Mouse (Mus musculus): ENCODE measurements at regions not wholly inside any gene's neighbourhood (a gene's known extent, or its start where the extent isn't known, plus 50 kb on each side); places are given as distances from the start of the nearest gene placed in this dataset.

DNA sequence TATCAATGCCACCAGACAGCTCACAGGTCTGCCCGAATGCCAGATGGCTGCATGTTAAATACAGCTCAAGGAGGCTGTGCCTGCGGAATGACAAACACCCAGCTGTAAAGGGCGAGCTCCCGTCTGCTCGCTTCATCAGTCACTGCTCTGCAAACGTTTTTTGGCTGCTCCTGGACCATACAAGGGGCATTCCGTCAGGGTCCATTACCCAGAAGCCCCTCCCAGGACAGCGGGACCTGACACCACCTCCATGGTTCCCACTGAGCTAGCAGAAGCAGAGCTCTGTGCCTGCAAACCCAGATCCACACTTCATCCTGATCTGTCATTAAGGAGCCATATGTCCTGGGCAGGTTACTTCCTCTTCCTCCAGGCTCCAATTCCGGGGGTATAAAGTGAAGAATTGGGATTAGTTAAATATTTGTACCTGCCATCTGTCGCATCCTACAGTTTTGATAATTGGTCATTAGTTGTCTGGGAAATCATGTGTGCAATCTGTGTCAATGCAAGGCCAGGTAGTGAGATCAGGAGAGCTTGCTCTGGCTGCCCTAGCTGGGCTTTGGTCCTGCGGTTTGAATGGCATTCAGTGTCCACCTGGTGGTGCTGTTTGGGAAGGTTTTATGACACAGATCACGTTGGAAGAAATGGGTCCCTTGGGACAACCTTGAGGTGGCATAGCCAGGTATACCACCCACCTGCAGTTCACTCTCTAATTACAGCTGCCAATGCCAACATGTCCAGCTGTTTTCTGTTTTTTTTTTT is 89.9 kb upstream of the Agap1 start:
- 51% methylated on average over 12 of the region's 12 CpGs for WGBS
- DNase-seq (ENCODE audit: low read depth, low spot score): no peak

- 61% methylated on average over 5 of the region's 5 CpGs for WGBS
- DNase-seq (ENCODE audit: low read depth, low spot score): no peak
These were observed 87.7 kb upstream of the Agap1 start for GRCm38 (mm10) chr1:89366891-89367290.

GRCm38 (mm10) chr1:89373806-89374205 is 80.8 kb upstream of the Agap1 start:
- DNase-seq (ENCODE audit: low read depth, low spot score): no peak

DNA sequence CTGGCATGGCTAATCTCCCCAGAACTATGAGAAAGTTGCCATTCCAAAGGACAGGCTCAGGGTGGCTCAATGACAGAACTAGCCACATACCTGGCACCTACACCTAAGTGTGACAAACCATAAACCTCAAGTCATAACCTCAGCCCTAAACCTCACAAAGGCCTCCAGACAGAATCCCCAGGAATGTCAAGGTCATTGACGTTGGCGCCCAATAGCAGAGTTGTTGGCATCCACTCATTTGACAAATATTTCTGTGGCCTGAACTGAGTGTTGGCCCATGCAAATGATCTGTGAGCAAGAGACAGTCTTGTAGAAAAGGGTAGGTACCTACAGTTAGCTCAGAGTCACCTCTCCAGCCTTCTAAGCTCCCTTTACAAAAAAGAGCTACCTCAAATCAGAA is 80.3 kb upstream of the Agap1 start:
- whole genome bisulfite sequencing: 66% methylated on average over 2 of the region's 2 CpGs
- DNase-seq (ENCODE audit: low read depth, low spot score): no peak

GRCm38 (mm10) chr1:89382021-89382420 is 72.6 kb upstream of the Agap1 start:
- WGBS: 76% methylated on average over 6 of the region's 6 CpGs
- no peak for DNase-seq (ENCODE audit: low read depth, low spot score)

DNA sequence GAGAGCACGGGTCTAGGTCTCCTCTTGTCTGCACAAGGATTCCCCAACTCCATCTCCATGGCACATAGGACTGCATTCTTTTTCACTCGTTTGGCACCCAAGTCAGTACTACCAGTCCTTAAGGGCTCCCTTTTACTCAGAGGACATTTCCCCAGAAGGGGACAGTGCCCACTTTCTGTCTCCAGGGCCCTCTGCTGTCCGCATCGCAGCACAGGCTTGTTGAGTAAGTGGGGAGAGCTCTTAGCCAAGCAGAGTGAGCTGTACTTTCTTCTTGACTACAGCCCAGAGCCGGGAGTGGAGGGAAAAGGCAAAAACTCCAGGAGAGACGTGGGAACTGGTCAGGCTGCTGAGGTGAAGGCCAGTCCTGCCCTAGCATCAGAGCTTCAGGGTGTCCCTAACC is 69.5 kb upstream of the Agap1 start:
- no peak for DNase-seq (ENCODE audit: low read depth, low spot score)
- WGBS: 61% methylated on average over 6 of the region's 6 CpGs

GRCm38 (mm10) chr1:89392711-89393110 is 61.9 kb upstream of the Agap1 start:
- DNase-seq (ENCODE audit: low read depth, low spot score): no peak
- 69% methylated on average over 4 of the region's 4 CpGs for WGBS

DNA sequence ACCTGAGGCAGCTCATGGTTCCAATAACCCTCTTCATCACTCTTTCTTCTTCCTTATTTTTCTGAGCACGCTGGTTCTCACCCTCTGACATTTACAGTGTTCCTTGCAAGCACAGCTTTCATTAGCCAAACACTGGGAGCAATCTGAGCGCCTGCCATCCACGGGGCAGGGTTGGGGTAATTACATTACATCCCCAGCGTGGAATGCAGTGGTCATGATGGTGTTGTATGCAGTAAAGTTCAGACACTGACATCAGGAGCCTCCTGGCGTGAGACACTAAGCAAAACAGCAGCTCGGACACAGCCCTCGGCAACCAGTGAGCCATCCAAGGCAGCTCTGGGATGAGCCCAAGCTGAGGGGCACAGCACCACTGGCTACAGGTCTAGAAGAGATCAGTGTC is 60.1 kb upstream of the Agap1 start:
- 30% methylated on average over 7 of the region's 7 CpGs for WGBS
- DNase-seq (ENCODE audit: low read depth, low spot score): no peak

- no peak for DNase-seq (ENCODE audit: low read depth, low spot score)
- 80% methylated on average over 10 of the region's 10 CpGs for WGBS
These were observed 53.8 kb upstream of the Agap1 start for GRCm38 (mm10) chr1:89400734-89401202.

- no peak for DNase-seq (ENCODE audit: low read depth, low spot score)
- 67% methylated on average over 5 of the region's 5 CpGs for WGBS
These were observed 51.9 kb upstream of the Agap1 start for GRCm38 (mm10) chr1:89402513-89403210.

- DNase-seq (ENCODE audit: low read depth, low spot score): no peak
- 39% methylated on average over 7 of the region's 7 CpGs for WGBS
These were observed 51.0 kb upstream of the Agap1 start for GRCm38 (mm10) chr1:89403551-89404050.

Data from large intestine, adult 2 months (tissue).